Mouse (Mus musculus) cerebellum, adult 18-20 months (tissue): ENCODE measurements around the gene Rspry1.

Source experiments
- DNase-seq, 2 experiments: peaks; one replicate each; pipeline ENCODE4 v3.0.0; 2021

Gene Rspry1

GRCm38 (mm10) chr8:94695341-94695993 is 93.7 kb downstream of the Rspry1 start:
- DNase-seq, result no peak

DNA sequence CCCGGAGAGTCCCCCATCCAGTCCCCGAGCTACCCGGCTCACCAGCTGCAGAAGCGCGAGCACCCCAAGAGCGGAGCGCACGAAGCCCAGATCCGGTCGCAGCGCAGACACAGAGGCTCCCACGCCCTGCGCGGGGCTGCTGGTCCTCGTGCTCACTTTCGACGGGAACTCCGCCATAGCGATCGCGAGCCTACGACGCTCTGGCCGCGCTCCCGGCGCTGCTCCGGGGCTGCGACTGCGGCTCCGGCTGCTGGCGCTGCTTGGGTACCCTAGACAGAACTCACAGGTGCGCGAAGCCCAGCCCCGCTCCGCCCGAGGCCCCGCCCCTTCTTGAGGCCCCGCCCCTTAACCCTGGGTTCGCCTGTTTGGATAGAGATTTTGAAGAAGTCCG is 94.3 kb downstream of the Rspry1 start, which contains the start of gene Pllp:
TSS of gene Pllp (minus strand) at position 285 of the 391 bp plus-strand sequence.
- DNase-seq, result no peak

GRCm38 (mm10) chr8:94696566-94696965 is 94.8 kb downstream of the Rspry1 start:
- DNase-seq, result no peak

GRCm38 (mm10) chr8:94697956-94698355 is 96.2 kb downstream of the Rspry1 start:
- no peak for DNase-seq

DNA sequence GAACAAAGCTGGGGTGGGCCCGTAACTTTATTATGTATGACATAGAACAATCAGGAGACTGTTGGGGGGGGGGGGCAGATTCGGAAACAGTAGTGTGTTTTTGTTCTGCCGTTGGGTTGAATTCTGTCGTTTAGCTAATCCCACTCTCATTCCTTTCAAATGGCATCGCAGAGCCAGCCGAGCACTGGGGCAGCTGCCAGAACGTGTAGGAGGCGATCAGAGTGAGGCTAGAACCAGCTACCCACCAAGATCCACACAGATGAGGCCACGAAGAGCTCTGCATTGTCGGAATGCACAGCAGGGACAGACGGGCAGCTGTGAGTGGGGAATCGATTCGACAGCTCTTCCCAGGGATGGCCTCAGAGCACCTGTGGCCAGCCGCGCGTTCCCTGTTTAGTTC is 97.6 kb downstream of the Rspry1 start:
- no peak for DNase-seq

DNA sequence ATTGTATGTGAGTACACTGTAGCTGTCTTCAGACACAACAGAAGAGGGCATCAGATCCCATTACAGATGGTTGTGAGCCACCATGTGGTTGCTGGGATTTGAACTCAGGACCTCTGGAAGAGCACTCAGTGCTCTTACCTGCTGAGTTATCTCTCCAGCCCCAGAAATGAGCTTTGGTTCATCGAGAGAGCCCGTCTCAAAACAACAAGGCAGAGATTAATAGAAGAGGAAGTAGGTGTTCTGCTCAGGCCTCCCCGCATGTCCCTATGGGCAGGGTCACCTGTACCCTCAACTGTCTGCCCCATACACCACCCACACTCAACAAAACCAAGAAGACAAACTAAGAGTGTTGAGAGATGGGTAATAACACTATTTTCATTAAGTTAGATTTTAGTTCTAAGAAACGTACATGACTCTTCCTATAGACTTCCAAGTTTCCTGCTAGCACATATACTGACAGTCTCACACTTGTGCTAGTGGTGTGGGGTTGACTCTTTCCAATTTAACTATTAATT is 98.7 kb downstream of the Rspry1 start:
- no peak for DNase-seq

- DNase-seq, result no peak
Measured at GRCm38 (mm10) chr8:94702156-94702555, 100.4 kb downstream of the Rspry1 start.

GRCm38 (mm10) chr8:94702844-94703813 is 101.4 kb downstream of the Rspry1 start:
- DNase-seq, result peak; percentile 74 to 75

DNA sequence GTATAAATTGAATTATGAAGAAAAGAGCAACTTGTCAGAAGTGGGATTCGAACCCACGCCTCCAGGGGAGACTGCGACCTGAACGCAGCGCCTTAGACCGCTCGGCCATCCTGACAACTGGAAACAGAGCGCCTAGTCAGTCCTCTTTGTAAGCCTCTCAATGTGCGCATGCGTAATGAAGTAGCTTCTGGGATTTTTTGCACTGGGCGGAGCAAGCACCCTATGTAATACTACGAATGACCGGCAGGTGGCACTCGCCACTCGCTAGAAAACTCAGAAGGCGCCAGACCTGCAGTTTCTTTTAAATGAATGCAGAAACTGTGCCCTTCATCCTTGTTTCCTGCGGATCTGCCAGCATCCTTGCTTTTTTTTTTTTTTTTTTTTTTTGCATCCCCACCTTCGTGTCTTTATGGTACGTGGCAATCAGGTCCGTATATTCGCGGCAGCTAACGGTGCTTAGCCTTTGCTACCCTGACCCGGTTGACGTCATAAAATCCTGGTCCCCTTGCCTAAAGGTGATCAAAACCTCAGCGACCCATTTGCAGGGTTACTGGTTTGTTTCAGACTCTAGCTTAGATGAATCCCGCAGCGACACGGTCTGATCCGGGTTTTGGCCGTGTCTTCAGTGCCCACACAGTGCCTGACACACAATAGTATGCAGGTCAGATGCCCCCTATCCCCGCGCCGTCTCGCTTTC is 102.4 kb downstream of the Rspry1 start:
- DNase-seq, result peak; percentile 93 to 99

GRCm38 (mm10) chr8:94704669-94704984 is 102.9 kb downstream of the Rspry1 start:
- DNase-seq, result no peak

- DNase-seq, result no peak
Measured at GRCm38 (mm10) chr8:94705581-94706245, 104.0 kb downstream of the Rspry1 start.

DNA sequence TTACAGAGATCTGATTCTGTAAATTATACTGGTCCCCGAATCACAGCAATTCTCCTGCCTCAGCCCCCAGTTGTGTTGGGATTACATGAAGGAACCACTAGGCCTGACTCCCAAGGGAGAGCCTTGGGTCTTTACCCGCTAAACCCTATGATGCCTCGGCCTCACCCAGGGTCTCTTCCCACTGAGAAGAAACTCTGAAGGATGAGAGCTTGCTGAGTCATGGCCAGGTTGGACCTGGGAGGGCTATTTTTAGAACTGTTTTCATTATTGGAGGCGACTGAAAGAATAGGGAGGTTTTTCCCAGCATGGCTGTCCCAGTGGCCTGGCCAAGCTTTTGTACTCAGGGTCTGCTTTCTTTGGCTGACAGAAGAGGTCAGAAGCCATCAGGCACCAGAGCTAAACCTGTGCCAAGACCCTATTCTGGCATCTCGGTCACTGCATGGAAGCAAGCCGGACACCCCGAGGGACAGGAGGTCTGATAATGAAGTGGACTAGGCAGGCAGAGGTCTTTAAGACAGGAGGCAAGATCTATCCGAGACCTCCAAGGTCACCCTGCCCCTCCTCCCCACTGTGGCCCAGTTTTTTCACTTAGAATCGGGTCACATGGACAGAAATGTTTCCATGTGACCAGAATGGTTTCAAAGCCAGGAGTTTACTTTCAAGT is 105.1 kb downstream of the Rspry1 start:
- no peak for DNase-seq
